Mouse (Mus musculus) adrenal gland, postnatal 14 days (tissue): ENCODE measurements around the gene Gm20855. TPM values are rescaled to one million over a fixed set of nuclear protein-coding genes. Genes with fewer than 3 reads are reported as not detected.
"Not testable (repeated sequence)": the region's sequence is repeated elsewhere in the genome, so short reads cannot be mapped to it uniquely, and the experiment has no call there.

Source experiments
- DNase-seq: peaks from one replicate; pipeline ENCODE4 v3.0.0; 2021; ENCODE audit warnings: mixed read lengths
- long read RNA-seq, 2 experiments: library from polyadenylated mRNA; stranded (forward); transcript quantifications; one replicate each; pipeline ENCODE4 v2.0.0; 2021
- total RNA-seq: library from RNA; stranded (reverse); gene quantifications from 2 replicates; pipeline ENCODE4 v1.2.3, GENCODE M21; 2021

The Gm20855 gene
- not detected in 2 replicates for total RNA-seq
- long read RNA-seq, experiment 1: 0 reads
- long read RNA-seq, experiment 2: 0 reads

DNA sequence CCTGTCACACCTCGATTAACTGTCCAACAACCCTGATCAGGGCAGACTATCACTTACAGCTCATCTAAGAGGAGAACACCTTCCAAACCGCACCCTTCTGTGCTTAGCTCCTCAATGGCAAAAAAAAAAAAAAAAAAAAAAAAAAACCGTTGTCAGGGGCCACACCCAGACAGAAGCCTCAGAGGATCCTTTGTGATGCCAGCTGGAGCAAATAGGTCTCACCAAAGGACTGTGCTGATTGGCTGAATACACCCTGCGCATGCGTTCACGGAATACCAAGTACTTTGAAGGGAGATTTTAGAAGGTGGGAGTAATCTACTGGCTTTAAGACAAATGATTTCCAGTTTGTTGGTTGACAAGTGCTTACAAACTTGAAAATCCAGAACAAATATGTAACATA is at the start of gene Gm20855:
Gm20855 (minus strand) TSS at position 101 of the 400 bp plus-strand sequence.
- DNase-seq: not testable (repeated sequence)
